Mouse (Mus musculus): ENCODE data around the gene Ebf3. TPM values are rescaled to one million over a fixed set of nuclear protein-coding genes. Genes with fewer than 3 reads are reported as not detected.

Gene Ebf3
- total RNA-seq, 2 experiments from 2014 or later, result 0.42 to 0.54 TPM

DNA sequence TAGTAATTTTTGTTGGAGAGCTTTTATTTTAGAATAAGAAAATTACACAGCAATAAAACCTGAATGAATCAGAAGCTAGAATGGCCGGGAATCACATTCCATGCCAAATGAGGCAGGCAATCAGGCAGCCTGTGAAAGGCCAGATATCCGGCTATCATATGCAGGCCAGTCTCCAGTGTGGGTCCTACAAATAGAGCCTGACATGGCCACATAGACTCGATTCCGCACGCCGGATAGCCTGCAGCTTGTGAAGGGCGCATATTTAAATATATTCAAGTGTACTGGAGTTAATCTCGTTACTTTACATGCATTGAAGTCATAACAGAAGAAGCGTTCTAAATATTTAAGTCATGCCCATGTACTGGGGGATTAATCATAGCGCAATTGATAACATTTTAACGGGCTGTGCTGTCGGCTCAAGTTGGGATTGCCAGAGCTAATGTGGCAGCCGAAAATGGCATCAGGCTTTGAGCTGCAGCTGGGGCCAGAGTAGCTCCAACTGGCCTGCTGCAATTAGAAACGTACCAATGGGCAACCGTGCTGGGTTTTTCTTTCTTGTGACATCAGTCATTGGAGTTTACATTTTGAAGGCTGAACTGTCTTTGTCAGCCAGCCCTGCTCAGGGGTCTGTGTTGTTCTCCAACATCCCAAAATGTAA, 104.4 kb downstream of the Ebf3 start:
- no peak for DNase-seq (ENCODE audit: extremely low spot score in 1 of 2, low spot score in 1 of 2)

- no peak for DNase-seq (ENCODE audit: extremely low spot score in 1 of 2, low spot score in 1 of 2)
These were observed 105.7 kb downstream of the Ebf3 start for GRCm38 (mm10) chr7:137208556-137208955.

DNA sequence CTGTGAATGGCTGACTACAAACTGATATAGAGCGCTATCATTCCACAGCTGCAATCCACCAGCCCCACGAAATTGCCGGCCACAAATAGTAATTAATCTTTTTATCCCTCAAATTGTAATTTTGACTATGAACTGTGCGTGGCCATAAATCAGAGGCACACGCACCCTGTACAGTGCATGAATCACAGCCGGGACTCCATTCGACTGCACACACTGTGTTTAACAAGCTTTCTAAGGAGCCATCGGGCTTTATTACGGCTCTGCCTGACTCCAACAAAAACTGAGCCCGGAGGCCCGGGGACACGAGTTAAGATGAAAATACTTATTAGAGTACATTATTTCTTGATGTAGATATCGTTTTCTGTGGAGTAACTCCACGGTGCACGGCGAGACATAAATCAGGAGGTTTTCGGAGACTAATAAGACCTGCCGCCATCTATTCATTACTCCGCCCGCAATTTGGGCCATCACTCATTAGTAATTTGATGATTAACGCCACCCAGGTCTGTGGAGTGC, 107.4 kb downstream of the Ebf3 start:
- no peak for DNase-seq (ENCODE audit: extremely low spot score in 1 of 2, low spot score in 1 of 2)

GRCm38 (mm10) chr7:137199533-137199932, 114.7 kb downstream of the Ebf3 start:
- DNase-seq (ENCODE audit: extremely low spot score in 1 of 2, low spot score in 1 of 2), result no peak

DNA sequence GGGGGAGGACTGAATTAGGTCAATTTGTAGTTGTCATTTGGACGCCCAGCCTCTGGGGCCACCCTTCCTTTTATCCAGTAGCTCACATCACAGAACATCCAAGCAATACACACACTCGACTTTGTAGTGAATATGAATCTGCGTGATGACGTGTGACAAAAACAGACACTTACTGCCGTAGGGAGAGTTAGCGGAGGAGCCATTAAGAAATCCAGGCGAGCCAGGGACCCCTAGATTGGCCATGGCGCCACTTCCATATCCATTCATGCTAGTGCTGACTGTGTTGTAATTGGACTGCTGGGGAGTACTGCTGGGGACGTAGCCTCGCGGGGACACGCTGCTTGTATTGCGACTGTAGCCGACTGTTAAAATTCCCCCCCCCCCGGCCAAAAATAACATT, 115.3 kb downstream of the Ebf3 start:
- no peak for DNase-seq (ENCODE audit: extremely low spot score in 1 of 2, low spot score in 1 of 2)

- DNase-seq (ENCODE audit: extremely low spot score in 1 of 2, low spot score in 1 of 2), result no peak
These were observed 116.9 kb downstream of the Ebf3 start for GRCm38 (mm10) chr7:137197118-137198030.

DNA sequence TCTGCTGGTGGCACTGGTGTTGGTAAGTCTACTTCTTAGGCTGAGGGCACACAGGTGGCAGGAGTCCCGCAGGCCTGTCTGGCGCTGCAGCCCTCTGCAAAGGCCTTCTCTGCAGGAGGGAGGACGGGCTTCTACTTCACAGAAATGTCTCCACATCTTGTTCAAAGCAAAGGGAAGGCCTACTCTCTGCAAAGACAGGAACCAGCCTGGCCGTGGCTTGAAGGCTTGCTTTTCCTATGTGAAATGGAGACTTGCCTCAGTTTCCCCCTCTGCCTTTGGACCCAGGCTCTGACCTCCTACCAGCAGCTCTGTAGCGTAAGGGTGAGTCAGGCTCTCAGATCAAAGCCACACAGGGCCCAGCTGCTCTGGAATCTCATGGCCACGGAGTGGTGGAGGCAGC, 117.7 kb downstream of the Ebf3 start:
- DNase-seq (ENCODE audit: extremely low spot score in 1 of 2, low spot score in 1 of 2), result no peak

GRCm38 (mm10) chr7:137192776-137193278, 121.4 kb downstream of the Ebf3 start:
- DNase-seq (ENCODE audit: extremely low spot score in 1 of 2, low spot score in 1 of 2), result no peak

DNA sequence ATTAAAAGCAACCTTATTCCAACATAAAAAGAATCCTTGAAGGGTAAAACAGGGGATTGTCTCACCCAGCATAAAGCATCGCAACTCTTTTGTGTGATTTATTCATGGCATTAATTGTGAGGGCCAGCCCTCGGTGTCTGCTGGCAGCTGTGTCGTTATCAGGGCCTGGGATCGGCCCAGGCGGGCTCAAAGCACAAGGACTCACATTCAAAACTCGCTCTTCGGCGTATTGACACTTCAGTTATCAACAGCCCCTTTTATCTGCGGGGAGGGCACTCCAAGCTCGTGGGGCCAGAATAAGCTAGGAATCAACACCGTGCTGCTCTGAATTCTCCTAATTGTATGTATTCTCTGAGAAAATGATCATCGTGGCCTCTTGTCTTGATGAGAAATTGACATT, 122.4 kb downstream of the Ebf3 start:
- DNase-seq (ENCODE audit: extremely low spot score in 1 of 2, low spot score in 1 of 2), result no peak

DNA sequence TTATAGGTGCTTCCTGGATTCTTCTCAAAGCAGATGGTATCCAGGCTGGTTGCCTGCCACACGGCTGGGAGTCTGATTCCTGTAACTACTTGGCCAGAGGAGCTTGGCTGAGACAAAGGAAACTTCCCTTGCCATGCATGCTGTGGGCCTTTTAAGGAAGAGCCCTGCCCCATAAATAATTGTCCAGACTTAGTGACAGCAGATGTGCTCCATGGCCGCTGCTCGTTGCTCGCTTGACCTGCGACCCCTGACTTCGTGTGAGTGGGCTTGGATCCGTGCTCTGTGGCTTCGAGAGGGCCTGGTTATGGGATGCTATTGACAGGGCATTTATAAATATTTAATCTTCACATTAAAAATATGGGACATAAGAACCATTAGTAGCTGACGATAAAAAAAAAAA, 142.0 kb downstream of the Ebf3 start:
- no peak for DNase-seq (ENCODE audit: extremely low spot score in 1 of 2, low spot score in 1 of 2)

- DNase-seq (ENCODE audit: extremely low spot score in 1 of 2, low spot score in 1 of 2), result no peak
These were observed 155.2 kb downstream of the Ebf3 start for GRCm38 (mm10) chr7:137159086-137159485.

DNA sequence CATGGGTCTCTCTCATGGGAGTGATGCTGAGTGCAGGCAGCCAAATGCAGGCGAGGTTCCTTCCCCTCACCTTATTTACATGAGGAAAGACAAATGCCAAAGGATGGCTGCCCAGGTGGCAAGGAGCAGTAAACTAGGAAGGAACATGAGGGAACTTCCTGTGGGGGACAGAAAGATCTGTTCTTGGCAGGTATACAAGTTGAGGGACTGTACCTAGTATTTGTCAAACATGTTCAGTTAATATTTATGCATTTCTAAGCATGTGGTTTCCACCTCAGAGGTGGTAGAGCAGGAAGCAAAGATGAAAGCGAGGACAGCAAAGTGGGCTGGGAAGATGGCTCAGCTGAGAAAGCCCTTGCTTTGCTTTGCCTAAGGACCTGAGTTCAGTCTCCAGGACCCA, 159.6 kb downstream of the Ebf3 start:
- DNase-seq (ENCODE audit: extremely low spot score in 1 of 2, low spot score in 1 of 2), result no peak

DNA sequence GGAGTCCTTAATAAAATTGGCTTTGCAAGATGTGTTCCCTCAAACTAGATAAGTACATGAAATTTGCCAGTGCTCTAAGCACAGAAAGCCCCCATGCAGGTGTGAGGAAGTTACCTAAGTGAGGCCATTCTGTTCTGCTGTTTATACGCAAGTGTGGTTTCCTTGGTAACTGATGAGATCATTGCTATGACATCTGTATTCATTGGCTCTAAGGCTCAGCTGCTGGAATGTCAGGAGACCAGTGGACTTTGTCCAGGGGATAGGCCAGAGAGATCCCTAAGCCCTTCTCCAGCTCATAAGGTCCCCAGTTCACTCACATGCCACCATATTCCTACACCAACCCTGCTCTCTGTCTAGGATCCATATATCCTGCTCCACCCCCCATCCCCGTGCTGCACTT, 162.4 kb downstream of the Ebf3 start:
- DNase-seq (ENCODE audit: extremely low spot score in 1 of 2, low spot score in 1 of 2), result no peak

DNA sequence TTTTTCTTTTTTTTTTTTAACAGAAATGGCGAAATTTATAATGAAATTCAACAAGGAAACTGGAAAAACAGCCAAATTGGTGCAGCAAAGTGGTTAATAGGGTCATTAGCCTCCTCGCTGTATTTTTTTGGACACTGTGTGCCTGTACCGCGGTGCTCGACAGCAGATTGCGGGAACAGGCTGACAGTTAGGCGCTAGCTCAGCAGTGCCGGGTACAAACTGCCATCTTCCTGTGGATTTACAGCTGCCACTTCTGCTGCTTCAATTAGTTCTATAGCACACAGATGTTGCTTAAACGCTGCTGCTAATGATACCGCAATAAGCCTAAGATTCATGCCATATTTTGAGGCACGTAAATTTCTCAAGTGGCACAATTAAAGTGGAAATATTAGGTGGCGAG, 167.1 kb downstream of the Ebf3 start:
- DNase-seq (ENCODE audit: extremely low spot score in 1 of 2, low spot score in 1 of 2), result peak in 1 of 2 experiments; percentile 7

Other genes starting within 250 kb of the Ebf3 start
- gene 9430038I01Rik, start 96.3 kb upstream of the Ebf3 start, total RNA-seq (2021), result 1 to 10 TPM; 4.1 to 6.2 TPM
- gene Glrx3, start 123.2 kb upstream of the Ebf3 start, total RNA-seq (2021), result 100 to 1,000 TPM in 1 of 2 experiments, 10 to 100 TPM in 1; 94.4 to 111 TPM

All from layer of hippocampus, postnatal 25 days (tissue).